Comparison of ENCODE assay signal across 9 mouse cellular contexts in the genomic region with DNA sequence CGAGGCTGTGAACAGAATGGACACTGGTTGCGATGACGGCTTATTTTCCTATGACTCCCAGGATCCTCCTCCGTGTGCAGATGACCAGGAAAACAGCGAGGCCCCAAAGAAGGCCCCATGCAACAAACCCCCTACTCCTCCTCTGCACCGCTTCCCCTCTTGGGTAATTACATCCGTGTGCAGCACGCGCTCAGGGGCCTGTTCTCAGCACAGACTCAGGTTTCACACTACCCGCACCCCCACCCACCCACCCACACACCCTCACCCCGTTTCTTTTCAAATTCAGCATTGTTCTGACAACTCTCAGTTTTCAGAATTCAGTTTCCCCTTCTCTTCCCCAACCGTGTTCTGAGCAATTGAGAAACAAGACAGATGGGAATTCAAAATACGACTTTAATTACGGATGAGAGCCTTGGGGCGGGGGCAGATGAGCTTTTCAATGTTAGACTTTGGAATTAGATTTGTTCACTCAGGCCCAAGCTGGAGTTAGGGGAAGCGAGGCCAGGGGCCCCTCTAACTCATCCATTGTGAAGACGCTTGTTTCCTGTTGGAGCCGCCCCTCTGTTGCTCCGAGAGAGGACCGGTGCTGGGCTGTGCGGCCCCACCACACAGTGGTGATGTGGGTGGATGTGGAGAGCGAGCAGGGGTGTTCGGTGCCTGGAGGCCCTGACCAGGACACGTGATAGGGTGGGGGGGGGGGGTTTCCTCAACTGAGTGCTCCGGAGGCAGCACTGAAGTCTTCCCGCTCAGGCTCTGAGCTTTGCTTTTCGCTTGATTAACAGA. TPM values are rescaled to one million over a fixed set of nuclear protein-coding genes. Genes with fewer than 3 reads are reported as not detected.
DNase-seq lines count a peak whose midpoint lies in the region; ATAC-seq lines count a peak whose summit lies in the region.
"Had no signal": no experiment of that assay in that cellular context is flagged by ENCODE, and none has a peak within 500 bp of the region (broad histone marks: within the 10 kb centered on the region; RNA-seq: fewer than 3 reads in every experiment).

No protein-coding gene starts in this region.

- H3K27ac ChIP-seq in lung, embryonic 15.5 days: no peak overlapping the region
- H3K27ac ChIP-seq in embryonic facial prominence, embryonic 14.5 days (replicated peaks; ENCODE audit: low read depth, low read length): peak overlapping the region; percentile 69
- H3K27ac ChIP-seq in limb, embryonic 11.5 days (replicated peaks; ENCODE audit: low read depth, low read length): peak overlapping the region; percentile 36; the same call in 1 of the 2 replicates

- H3K4me3 ChIP-seq in lung, embryonic 15.5 days: no peak overlapping the region
- no peak overlapping the region for H3K4me3 ChIP-seq in embryonic facial prominence, embryonic 14.5 days (ENCODE audit: low read depth, low read length)
- no peak overlapping the region for H3K4me3 ChIP-seq in limb, embryonic 11.5 days (ENCODE audit: low read depth, low read length)

- peaks cover 31% of the 10 kb centered on the region for H3K36me3 ChIP-seq in lung, embryonic 15.5 days
- H3K36me3 ChIP-seq in embryonic facial prominence, embryonic 14.5 days (ENCODE audit: control insufficient read depth, insufficient read depth, low read length): peaks cover 18% of the 10 kb centered on the region
- no peaks in the 10 kb centered on the region for H3K36me3 ChIP-seq in limb, embryonic 11.5 days (ENCODE audit: control insufficient read depth, insufficient read depth, low read length)

- H3K27me3 ChIP-seq in lung, embryonic 15.5 days: no peaks in the 10 kb centered on the region
- no peaks in the 10 kb centered on the region for H3K27me3 ChIP-seq in embryonic facial prominence, embryonic 14.5 days (replicated peaks; ENCODE audit: control insufficient read depth, insufficient read depth, low read length)
- no peaks in the 10 kb centered on the region for H3K27me3 ChIP-seq in limb, embryonic 11.5 days (ENCODE audit: control insufficient read depth, insufficient read depth, low read length)

- peak; percentile 57; the same call in 1 of the 2 replicates for ATAC-seq in lung, embryonic 15.5 days (ENCODE audit: borderline replicate concordance, extremely low read depth, low FRiP score, low TSS enrichment)
- peak; percentile 96 for ATAC-seq in embryonic facial prominence, embryonic 14.5 days (ENCODE audit: low read depth)
- 0 out of 2 replicates have a peak, but pooled peaks have one; percentile 73 for ATAC-seq in limb, embryonic 11.5 days (ENCODE audit: insufficient number of reproducible peaks, low FRiP score, low TSS enrichment, low read depth)

- H3K9me3 ChIP-seq in lung, embryonic 15.5 days: no peaks in the 10 kb centered on the region
- no peaks in the 10 kb centered on the region for H3K9me3 ChIP-seq in embryonic facial prominence, embryonic 14.5 days (ENCODE audit: control insufficient read depth, low read length)
- H3K9me3 ChIP-seq in limb, embryonic 11.5 days (ENCODE audit: control insufficient read depth, low read length): no peaks in the 10 kb centered on the region

- H3K4me2 ChIP-seq in lung, embryonic 15.5 days: no peak overlapping the region
- H3K4me2 ChIP-seq in embryonic facial prominence, embryonic 14.5 days (ENCODE audit: low read depth, low read length): peak overlapping the region; percentile 38; the same call in 1 of the 2 replicates
- no peak overlapping the region for H3K4me2 ChIP-seq in limb, embryonic 11.5 days (ENCODE audit: low read depth, severe bottlenecking)

- no peaks in the 10 kb centered on the region for H3K4me1 ChIP-seq in lung, embryonic 15.5 days
- H3K4me1 ChIP-seq in embryonic facial prominence, embryonic 14.5 days (ENCODE audit: control insufficient read depth, insufficient read depth, low read length): peaks cover 14% of the 10 kb centered on the region; the same call in 1 of the 2 replicates
- H3K4me1 ChIP-seq in limb, embryonic 11.5 days (ENCODE audit: control insufficient read depth, insufficient read depth, low read length): no peaks in the 10 kb centered on the region

- H3K9ac ChIP-seq in lung, embryonic 15.5 days: no peak overlapping the region
- H3K9ac ChIP-seq in embryonic facial prominence, embryonic 14.5 days (ENCODE audit: low read depth, low read length): no peak overlapping the region
- H3K9ac ChIP-seq in limb, embryonic 11.5 days (ENCODE audit: low read length): 0 out of 2 replicates have a peak overlapping the region, but pooled peaks have one; percentile 12

- no peak for DNase-seq in lung, postnatal 10 days
- DNase-seq in embryonic facial prominence, embryonic 14.5 days (ENCODE audit: low spot score): peak; percentile 73
- no peak for DNase-seq in limb, embryonic 11.5 days (ENCODE audit: low spot score)
- peak; percentile 57 for DNase-seq in retina, postnatal 1 day
- DNase-seq in c-Kit-positive CD71-positive TER-119-positive erythroid progenitor cells, embryonic 14.5 days (ENCODE audit: low spot score): no peak
- no peak for DNase-seq in ovary, postnatal 10 days (ENCODE audit: low spot score)
- no peak for DNase-seq in right cerebral cortex, postnatal 14 days
- DNase-seq: layer of hippocampus, postnatal 36 days had no signal

- WGBS in lung, embryonic 15.5 days: 64% methylated on average over 27 of the region's 27 CpGs
- WGBS in embryonic facial prominence, embryonic 14.5 days: 27% methylated on average over 27 of the region's 27 CpGs
- WGBS in limb, embryonic 11.5 days: 69% methylated on average over 27 of the region's 27 CpGs

RNA-seq across cellular contexts. Expression of a gene that starts 55.3 kb away (rescaled TPM):
- 7.4 and 8.8 TPM in 2 replicates for polyA plus RNA-seq in lung, embryonic 15.5 days (2015; fragmentation: Nextera tagmentation; extraction: Ambion mirVana)
- polyA plus RNA-seq in embryonic facial prominence, embryonic 14.5 days (2014; fragmentation: Nextera tagmentation; extraction: Ambion mirVana): 8.0 and 9.0 TPM in 2 replicates
- polyA plus RNA-seq in limb, embryonic 11.5 days (2014; fragmentation: Nextera tagmentation; extraction: Ambion mirVana): 5.7 and 6.4 TPM in 2 replicates

RNA-seq across cellular contexts. Expression of a gene that starts 59.3 kb away (rescaled TPM):
- polyA plus RNA-seq in lung, embryonic 15.5 days (2015; fragmentation: Nextera tagmentation; extraction: Ambion mirVana): 38.9 and 39.4 TPM in 2 replicates
- 28.3 and 32.7 TPM in 2 replicates for polyA plus RNA-seq in embryonic facial prominence, embryonic 14.5 days (2014; fragmentation: Nextera tagmentation; extraction: Ambion mirVana)
- 40.0 and 42.0 TPM in 2 replicates for polyA plus RNA-seq in limb, embryonic 11.5 days (2014; fragmentation: Nextera tagmentation; extraction: Ambion mirVana)

Comparison
In these comparisons a context has a peak if more than half of its experiments do, and no peak if none do; other contexts are left out.
1. DNase-seq: peak in embryonic facial prominence, embryonic 14.5 days (single experiment) and retina, postnatal 1 day (single experiment); none in lung, postnatal 10 days (single experiment), limb, embryonic 11.5 days (single experiment), c-Kit-positive CD71-positive TER-119-positive erythroid progenitor cells, embryonic 14.5 days (single experiment), ovary, postnatal 10 days (single experiment) and right cerebral cortex, postnatal 14 days (single experiment).
2. Peak in every context shown above with its lines, with median percentiles within 50 percentile points of each other: ATAC-seq.